Mouse (Mus musculus): ENCODE measurements around the gene Mnt. TPM values are rescaled to one million over a fixed set of nuclear protein-coding genes. Genes with fewer than 3 reads are reported as not detected.

Gene Mnt
- polyA plus RNA-seq (2012; rRNA removed), result 39.9 and 48.4 TPM in 2 replicates

GRCm38 (mm10) chr11:74830256-74831161 lies at the start of gene Mnt:
Mnt (plus strand) TSS chr11:74830920.
- DNase-seq, result peak; percentile 89
- Histone ChIP-seq H3K4me1 (replicated peaks; ENCODE audit: control insufficient read depth, insufficient read depth, low read length) (peaks cover 43% of the 10 kb centered on the region), H3K4me3 (ENCODE audit: control insufficient read depth, insufficient read depth, low read length) (peak within 1 kb of the TSS; percentile 60), H3K36me3 (ENCODE audit: control insufficient read depth, insufficient read depth, low read length) (no peaks in the 10 kb centered on the region), H3K27ac (ENCODE audit: control insufficient read depth, insufficient read depth, low read length) (peak within 1 kb of the TSS; percentile 77), H3K27me3 (ENCODE audit: control insufficient read depth, insufficient read depth, low read length) (no peaks in the 10 kb centered on the region)
- WGBS, result under 1% methylated on average over 66 of the region's 70 CpGs
- TF ChIP-seq CTCF (IDR thresholded peaks at IDR 0.05; ENCODE audit: borderline replicate concordance, control insufficient read depth, extremely low read depth, insufficient read depth, low read length, poor library complexity), result 0 out of 2 replicates have a peak, but pooled peaks have one; percentile 11
- TF ChIP-seq POLR2A (IDR thresholded peaks at IDR 0.05; ENCODE audit: control insufficient read depth, extremely low read depth, insufficient read depth, low read length, poor library complexity), result peak; percentile 32; the same call in 1 of the 2 replicates

GRCm38 (mm10) chr11:74792874-74793273 lies 37.8 kb upstream of the Mnt start:
- Histone ChIP-seq H3K36me3 (ENCODE audit: control insufficient read depth, insufficient read depth, low read length) (peaks cover 41% of the 10 kb centered on the region), H3K4me3 (ENCODE audit: control insufficient read depth, insufficient read depth, low read length) (no peak overlapping the region), H3K4me1 (replicated peaks; ENCODE audit: control insufficient read depth, insufficient read depth, low read length) (no peaks in the 10 kb centered on the region), H3K27me3 (ENCODE audit: control insufficient read depth, insufficient read depth, low read length) (no peaks in the 10 kb centered on the region), H3K27ac (ENCODE audit: control insufficient read depth, insufficient read depth, low read length) (no peak overlapping the region)
- TF ChIP-seq POLR2A (IDR thresholded peaks at IDR 0.05; ENCODE audit: control insufficient read depth, extremely low read depth, insufficient read depth, low read length, poor library complexity), result no peak
- no peak for TF ChIP-seq CTCF (IDR thresholded peaks at IDR 0.05; ENCODE audit: borderline replicate concordance, control insufficient read depth, extremely low read depth, insufficient read depth, low read length, poor library complexity)
- WGBS, result 96% methylated on average over 4 of the region's 4 CpGs
- no peak for DNase-seq

GRCm38 (mm10) chr11:74800658-74801057 lies 30.1 kb upstream of the Mnt start:
- no peaks in the 10 kb centered on the region for H3K27me3 ChIP-seq (ENCODE audit: control insufficient read depth, insufficient read depth, low read length)
- no peak overlapping the region for H3K27ac ChIP-seq (ENCODE audit: control insufficient read depth, insufficient read depth, low read length)
- no peaks in the 10 kb centered on the region for H3K4me1 ChIP-seq (replicated peaks; ENCODE audit: control insufficient read depth, insufficient read depth, low read length)
- no peak for TF ChIP-seq POLR2A (IDR thresholded peaks at IDR 0.05; ENCODE audit: control insufficient read depth, extremely low read depth, insufficient read depth, low read length, poor library complexity)
- no peak for TF ChIP-seq CTCF (IDR thresholded peaks at IDR 0.05; ENCODE audit: borderline replicate concordance, control insufficient read depth, extremely low read depth, insufficient read depth, low read length, poor library complexity)
- 87% methylated on average over 4 of the region's 4 CpGs for WGBS
- H3K36me3 ChIP-seq (ENCODE audit: control insufficient read depth, insufficient read depth, low read length), result peaks cover 24% of the 10 kb centered on the region
- DNase-seq, result no peak
- no peak overlapping the region for H3K4me3 ChIP-seq (ENCODE audit: control insufficient read depth, insufficient read depth, low read length)

GRCm38 (mm10) chr11:74804081-74804627 lies 26.6 kb upstream of the Mnt start:
- peaks cover 24% of the 10 kb centered on the region for H3K36me3 ChIP-seq (ENCODE audit: control insufficient read depth, insufficient read depth, low read length)
- no peak for DNase-seq
- TF ChIP-seq CTCF (IDR thresholded peaks at IDR 0.05; ENCODE audit: borderline replicate concordance, control insufficient read depth, extremely low read depth, insufficient read depth, low read length, poor library complexity), result no peak
- TF ChIP-seq POLR2A (IDR thresholded peaks at IDR 0.05; ENCODE audit: control insufficient read depth, extremely low read depth, insufficient read depth, low read length, poor library complexity), result no peak
- no peaks in the 10 kb centered on the region for H3K27me3 ChIP-seq (ENCODE audit: control insufficient read depth, insufficient read depth, low read length)
- WGBS, result 94% methylated on average over 3 of the region's 3 CpGs
- no peaks in the 10 kb centered on the region for H3K4me1 ChIP-seq (replicated peaks; ENCODE audit: control insufficient read depth, insufficient read depth, low read length)
- H3K27ac ChIP-seq (ENCODE audit: control insufficient read depth, insufficient read depth, low read length), result no peak overlapping the region
- no peak overlapping the region for H3K4me3 ChIP-seq (ENCODE audit: control insufficient read depth, insufficient read depth, low read length)

GRCm38 (mm10) chr11:74807246-74807882 lies 23.4 kb upstream of the Mnt start:
- Histone ChIP-seq H3K4me3 (ENCODE audit: control insufficient read depth, insufficient read depth, low read length) (no peak overlapping the region), H3K27ac (ENCODE audit: control insufficient read depth, insufficient read depth, low read length) (no peak overlapping the region), H3K27me3 (ENCODE audit: control insufficient read depth, insufficient read depth, low read length) (no peaks in the 10 kb centered on the region), H3K4me1 (replicated peaks; ENCODE audit: control insufficient read depth, insufficient read depth, low read length) (no peaks in the 10 kb centered on the region), H3K36me3 (ENCODE audit: control insufficient read depth, insufficient read depth, low read length) (peaks cover 25% of the 10 kb centered on the region)
- no peak for DNase-seq
- TF ChIP-seq CTCF (IDR thresholded peaks at IDR 0.05; ENCODE audit: borderline replicate concordance, control insufficient read depth, extremely low read depth, insufficient read depth, low read length, poor library complexity), result no peak
- no peak for TF ChIP-seq POLR2A (IDR thresholded peaks at IDR 0.05; ENCODE audit: control insufficient read depth, extremely low read depth, insufficient read depth, low read length, poor library complexity)
- 95% methylated on average over 6 of the region's 6 CpGs for WGBS

- Histone ChIP-seq H3K4me3 (ENCODE audit: control insufficient read depth, insufficient read depth, low read length) (no peak overlapping the region), H3K27me3 (ENCODE audit: control insufficient read depth, insufficient read depth, low read length) (no peaks in the 10 kb centered on the region), H3K27ac (ENCODE audit: control insufficient read depth, insufficient read depth, low read length) (no peak overlapping the region), H3K4me1 (replicated peaks; ENCODE audit: control insufficient read depth, insufficient read depth, low read length) (no peaks in the 10 kb centered on the region), H3K36me3 (ENCODE audit: control insufficient read depth, insufficient read depth, low read length) (peaks cover 25% of the 10 kb centered on the region)
- TF ChIP-seq POLR2A (IDR thresholded peaks at IDR 0.05; ENCODE audit: control insufficient read depth, extremely low read depth, insufficient read depth, low read length, poor library complexity) (no peak), CTCF (IDR thresholded peaks at IDR 0.05; ENCODE audit: borderline replicate concordance, control insufficient read depth, extremely low read depth, insufficient read depth, low read length, poor library complexity) (no peak)
- WGBS, result 96% methylated on average over 6 of the region's 6 CpGs
- no peak for DNase-seq
These were observed 22.4 kb upstream of the Mnt start for GRCm38 (mm10) chr11:74808251-74808853.
